Mouse (Mus musculus): ENCODE data around the gene Slc4a8.

- TF ChIP-seq POLR2A (IDR thresholded peaks at IDR 0.05; ENCODE audit: low read depth, low read length), result no peak
- no peak for TF ChIP-seq CTCF (IDR thresholded peaks at IDR 0.05; ENCODE audit: extremely low read depth, insufficient read depth, insufficient read length, insufficient replicate concordance)
Measured at GRCm38 (mm10) chr15:100721445-100721844, 40.1 kb upstream of the Slc4a8 start.
